Mouse (Mus musculus) mature B cell (primary cell): ENCODE data around the gene Elmo1.

Experiments used
- in situ Hi-C: fragments of 300-500 bp; cut with MboI; formaldehyde crosslinking; loops from 2 replicates; pipeline ENCODE4 v1.14.3; 2019

Elmo1 gene

GRCm38 (mm10) chr13:20157059-20157458 lies 66.7 kb downstream of the Elmo1 start:
- in situ Hi-C loops = no loop called here

DNA sequence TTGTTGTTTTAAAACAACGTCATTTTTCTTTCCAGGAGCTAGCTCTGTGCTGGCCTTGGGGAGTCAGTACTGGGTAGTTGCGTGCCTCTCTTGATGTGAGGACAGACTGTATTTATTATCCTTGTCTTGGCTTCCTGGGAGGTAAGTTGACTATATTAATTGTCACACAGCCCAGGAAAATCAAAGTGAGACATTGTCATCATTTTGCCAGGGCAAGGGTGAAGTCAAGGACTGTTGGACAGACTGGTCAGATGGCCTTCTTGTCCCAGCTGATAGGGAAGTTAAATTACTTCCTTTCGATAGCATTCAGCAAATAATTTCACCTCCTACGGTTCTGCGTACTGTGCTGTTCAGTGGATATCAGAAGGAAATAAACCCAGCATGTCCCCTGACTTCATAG lies 67.1 kb downstream of the Elmo1 start:
- in situ Hi-C loops = no loop called here

GRCm38 (mm10) chr13:20163339-20163954 lies 73.1 kb downstream of the Elmo1 start:
- in situ Hi-C loops = no loop called here

DNA sequence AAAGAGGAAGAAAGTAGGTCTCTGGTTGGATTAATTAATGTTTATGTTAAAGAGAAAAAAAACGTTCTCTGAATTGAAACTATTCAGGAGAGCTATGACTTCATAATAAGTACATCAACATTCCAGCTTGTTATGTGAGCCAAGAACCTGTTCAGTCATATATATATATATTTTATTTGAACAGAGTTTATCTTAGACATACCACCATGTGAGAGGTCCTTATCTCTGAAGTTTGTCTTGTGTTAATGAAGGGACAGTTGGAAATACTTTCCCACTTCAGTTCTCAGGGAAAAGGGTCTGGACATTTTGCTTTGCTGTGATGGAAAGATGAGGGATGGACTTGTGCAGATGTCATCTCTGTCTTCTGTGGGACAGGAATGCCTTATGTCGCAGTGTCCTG lies 74.4 kb downstream of the Elmo1 start:
- in situ Hi-C loops = no loop called here

DNA sequence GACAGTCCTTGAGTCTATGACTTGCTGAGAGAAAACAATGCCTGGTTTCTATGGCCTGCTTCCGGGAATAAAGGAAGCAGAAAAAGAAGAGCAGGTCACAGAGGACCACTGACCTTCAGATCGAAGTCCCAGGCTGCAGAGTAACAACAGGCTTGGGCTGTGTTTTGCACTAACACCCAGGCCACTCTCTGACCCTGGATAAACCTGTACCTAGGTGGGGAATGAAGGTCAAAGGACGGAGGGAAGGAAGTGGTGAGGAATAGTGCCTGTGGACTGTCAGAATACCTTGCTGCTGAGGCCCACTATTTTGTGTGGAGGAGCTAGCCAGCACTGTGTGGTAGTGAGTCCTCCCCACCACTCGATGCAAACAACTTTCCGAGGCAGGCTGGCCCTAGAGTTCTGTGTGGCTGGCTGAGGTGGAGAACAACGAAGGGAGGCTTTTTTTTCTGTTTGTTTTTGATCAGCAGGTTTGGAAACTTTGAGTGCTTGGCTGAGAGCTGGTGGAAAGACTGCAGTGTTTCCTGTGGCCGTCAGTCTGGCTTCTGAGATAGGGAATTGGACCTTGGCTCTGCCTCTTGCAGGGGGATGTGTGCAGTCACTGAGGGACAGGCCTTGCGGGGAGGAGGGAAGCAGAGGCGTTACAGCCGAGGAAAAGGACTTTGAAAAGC lies 83.7 kb downstream of the Elmo1 start:
- in situ Hi-C loops = no loop called here

GRCm38 (mm10) chr13:20174655-20175280 lies 84.4 kb downstream of the Elmo1 start:
- in situ Hi-C loops = no loop called here

DNA sequence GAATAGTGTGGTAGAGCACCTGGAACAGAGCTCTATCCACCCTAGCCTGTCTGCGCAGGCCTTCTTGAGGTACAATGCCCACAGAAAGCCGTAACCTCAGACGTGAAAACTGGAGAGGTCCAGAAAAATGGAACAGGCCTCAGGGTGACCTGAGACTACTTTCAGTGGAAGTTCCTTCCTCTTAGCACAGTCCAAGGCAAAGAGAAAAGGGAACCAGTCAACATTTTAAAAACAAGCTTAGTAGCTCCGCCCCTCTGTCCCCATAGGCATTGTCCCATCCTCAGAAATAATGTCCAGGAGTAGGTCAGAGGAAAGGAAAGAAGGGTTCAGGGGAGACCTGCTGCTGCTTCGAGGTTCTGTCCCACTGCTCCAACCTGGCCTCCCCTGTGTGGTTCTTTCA lies 90.3 kb downstream of the Elmo1 start:
- in situ Hi-C loops = no loop called here

DNA sequence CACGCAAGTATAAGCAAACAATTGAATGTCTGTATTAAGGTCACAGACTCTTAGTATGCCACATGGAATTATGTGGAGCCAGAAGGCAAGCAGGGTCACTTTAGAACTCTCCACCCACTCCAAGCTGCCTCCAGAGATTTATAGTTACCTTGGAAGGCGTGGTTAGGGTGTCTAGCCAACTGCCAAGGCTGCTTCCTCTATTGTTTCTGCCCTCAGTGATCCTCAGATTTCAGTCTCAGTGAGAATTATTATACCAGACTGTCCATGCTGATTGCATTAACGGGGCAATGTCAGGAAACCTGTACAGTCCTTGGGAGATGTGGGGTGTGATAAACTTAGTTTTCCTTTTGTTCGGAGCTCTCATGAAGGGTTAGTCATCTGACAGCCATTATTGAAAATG lies 90.9 kb downstream of the Elmo1 start:
- in situ Hi-C loops = no loop called here

DNA sequence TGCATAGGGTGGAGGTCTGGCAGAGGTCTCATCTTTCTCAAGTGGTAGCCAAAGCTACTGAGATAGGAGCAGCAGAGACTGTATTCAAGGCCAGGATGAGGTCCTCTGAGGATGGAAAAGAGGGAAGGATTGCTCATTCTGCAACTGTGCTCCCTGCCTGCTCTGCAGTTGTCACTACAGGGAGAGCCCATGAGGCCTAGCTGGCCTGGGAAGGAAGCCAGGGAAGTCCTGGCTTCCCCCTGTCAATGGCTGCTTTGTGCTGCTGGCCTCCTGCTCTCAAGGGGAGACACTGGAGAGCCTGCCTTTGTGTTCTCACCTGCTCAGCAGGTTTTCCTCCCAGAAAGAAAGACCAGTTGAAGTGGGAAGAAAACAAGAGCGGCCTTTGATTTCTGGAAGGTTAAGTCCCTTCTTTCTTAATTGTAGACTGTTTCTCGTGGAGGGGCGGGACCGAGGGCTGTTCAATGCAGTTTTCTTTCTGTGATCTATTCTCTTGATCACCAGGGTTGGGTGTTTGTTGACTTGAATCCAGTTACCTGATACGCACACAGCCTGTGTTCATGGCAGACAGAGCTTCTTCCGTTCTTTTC lies 91.9 kb downstream of the Elmo1 start:
- in situ Hi-C loops = no loop called here

DNA sequence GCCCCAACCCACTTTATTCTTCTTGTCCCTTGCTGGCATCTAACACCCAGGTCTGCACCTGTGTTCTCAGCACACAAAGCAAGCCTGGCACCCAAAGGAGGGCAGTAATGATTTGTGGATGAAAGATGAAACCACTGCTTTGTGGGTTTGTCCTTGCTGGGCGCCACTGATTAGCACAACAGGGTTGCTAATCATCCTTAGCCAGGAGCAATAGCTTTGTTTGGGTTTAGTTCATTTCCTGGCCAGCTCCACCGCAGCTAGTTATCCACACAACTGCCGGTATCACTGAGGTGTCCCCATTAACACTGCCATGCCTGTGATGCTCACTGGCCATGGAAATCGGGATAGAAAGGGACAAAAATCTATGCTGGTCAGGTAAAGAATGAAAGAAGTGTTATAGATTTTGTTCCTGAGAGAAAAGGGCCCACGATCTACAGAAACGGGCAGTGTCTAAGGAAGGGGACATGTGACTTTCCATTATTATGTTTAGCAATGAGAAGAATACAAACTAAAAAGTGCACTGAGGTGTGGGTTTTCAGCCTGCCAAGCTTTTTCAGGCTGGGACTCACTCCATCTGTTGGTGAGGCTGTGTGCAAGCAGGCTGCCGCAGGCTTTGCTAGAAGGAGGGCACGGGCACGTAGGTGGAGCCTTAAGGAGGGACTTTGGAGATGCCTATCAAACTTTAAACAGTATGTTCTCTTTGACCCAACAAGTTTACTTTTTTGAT lies 93.3 kb downstream of the Elmo1 start:
- in situ Hi-C loops = no loop called here

DNA sequence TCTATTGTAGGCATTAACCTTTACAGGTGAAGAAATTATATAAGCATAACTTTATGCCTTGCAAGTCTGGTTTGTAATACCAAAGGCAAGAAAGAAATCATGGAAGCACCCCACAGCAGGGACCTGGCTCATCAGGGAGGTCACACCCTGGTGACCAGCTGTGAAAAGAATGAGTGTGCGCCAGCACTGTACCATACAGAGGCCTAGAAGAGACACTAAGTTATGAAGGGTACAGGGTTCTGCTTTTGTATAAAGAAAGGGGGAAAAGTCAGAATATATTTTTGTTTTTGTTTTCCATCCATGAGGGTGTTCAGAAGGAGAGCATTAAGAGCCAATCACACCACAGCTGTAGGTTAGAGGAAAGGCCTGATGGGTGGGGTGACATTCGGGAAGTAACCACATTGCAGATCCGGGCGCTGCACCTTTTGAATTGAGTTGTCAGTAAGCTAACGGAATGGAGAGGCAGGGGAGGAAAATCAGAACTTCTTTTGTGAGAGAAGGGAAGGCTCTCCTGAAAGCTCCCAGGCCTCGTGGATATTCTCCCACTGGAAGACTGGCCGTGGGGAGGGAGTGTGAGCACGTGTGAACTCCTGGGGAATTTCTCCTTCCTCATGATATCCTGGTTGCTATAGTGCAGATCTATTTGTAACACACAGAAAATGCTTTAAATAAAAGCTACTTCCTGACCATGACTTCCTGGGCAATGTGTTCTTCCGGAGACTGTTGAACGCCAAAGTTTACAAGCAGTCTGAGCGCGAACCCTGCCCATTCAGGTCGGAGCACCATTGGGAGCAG lies 94.0 kb downstream of the Elmo1 start:
- in situ Hi-C loops = no loop called here

GRCm38 (mm10) chr13:20185034-20185846 lies 94.8 kb downstream of the Elmo1 start:
- in situ Hi-C loops = no loop called here

DNA sequence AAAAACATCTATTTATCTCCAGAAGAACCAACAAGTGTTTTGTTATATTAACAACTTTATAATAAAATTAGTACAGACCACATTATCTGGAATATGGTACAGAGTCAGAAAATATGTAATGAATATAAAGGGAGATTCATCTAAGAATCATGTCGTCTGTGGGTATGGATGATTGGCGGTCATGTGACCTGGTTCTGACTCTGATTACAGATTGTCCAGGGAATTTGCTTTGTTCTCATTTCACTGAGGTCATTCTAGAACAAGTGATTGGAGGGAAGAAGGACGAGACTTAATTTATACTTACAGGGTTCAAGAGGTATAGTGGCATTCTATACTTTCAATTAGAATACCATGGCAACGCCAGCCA lies 95.4 kb downstream of the Elmo1 start:
- in situ Hi-C loops = no loop called here

DNA sequence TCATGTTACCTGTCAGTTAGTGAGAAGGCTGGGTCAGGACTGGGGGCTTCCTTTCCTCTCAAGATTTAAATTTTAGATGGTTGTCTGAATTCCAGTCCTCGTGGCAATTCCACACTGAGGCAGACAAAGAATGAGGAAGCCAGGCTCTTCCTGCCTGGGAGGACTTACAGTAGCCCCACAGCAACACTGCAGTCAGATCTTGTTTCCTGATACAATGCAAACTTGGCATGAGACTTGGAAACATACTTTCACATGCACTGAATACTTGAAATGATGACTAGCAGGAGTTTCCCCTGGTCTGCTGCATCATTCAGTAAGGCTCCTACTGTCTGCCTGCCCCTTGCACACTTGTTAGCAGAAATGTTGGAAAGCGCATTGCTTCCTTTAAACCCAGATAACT lies 97.3 kb downstream of the Elmo1 start:
- in situ Hi-C loops = no loop called here

DNA sequence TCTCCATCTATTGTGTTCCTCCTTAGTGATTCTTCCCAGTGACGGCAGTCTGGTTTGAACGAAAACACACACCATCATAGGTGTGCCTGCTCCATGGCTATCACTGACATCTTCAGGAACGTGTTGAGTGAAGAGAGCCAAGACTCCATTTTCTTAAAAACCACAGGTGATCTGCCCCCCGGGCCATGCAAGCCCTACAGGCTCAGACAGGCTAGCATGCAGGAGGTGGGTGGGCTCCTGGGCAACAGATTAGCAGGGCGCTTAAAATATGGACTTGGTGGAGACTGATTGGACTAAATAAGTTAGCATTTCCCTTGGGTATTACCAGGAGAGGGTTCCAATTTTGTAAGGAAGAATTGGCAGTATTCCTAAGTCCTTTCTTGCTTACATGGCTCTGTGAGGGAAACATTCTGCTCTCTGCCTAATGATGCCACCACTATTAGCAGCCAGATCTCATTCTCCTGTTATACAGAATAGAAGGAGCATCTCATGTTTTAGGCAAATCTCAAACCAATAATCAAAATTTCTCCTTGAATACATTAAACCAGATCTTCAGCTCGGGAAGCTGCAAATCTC lies 101.7 kb downstream of the Elmo1 start:
- in situ Hi-C loops = no loop called here

GRCm38 (mm10) chr13:20200582-20200981 lies 110.2 kb downstream of the Elmo1 start:
- in situ Hi-C loops = no loop called here

DNA sequence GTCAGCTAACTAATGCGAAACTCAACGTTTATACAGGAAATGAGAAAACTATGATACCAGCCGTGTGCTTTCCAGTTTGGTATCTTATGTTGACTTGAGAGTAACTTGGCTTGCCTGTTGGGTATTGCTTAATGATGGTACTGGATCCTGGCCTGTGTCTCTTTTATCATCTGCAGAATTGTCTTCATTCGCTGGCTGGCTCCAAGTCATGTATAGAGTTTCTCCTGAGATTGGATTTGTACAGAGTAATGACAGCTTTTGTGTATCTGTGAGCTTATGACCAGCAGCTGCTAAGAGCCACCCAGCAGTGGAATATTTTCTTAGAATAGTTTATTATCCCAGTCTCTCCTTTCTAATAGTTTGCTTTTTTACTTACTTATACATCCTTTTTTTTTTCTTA lies 112.2 kb downstream of the Elmo1 start:
- in situ Hi-C loops = no loop called here

GRCm38 (mm10) chr13:20204165-20204564 lies 113.8 kb downstream of the Elmo1 start:
- in situ Hi-C loops = no loop called here

DNA sequence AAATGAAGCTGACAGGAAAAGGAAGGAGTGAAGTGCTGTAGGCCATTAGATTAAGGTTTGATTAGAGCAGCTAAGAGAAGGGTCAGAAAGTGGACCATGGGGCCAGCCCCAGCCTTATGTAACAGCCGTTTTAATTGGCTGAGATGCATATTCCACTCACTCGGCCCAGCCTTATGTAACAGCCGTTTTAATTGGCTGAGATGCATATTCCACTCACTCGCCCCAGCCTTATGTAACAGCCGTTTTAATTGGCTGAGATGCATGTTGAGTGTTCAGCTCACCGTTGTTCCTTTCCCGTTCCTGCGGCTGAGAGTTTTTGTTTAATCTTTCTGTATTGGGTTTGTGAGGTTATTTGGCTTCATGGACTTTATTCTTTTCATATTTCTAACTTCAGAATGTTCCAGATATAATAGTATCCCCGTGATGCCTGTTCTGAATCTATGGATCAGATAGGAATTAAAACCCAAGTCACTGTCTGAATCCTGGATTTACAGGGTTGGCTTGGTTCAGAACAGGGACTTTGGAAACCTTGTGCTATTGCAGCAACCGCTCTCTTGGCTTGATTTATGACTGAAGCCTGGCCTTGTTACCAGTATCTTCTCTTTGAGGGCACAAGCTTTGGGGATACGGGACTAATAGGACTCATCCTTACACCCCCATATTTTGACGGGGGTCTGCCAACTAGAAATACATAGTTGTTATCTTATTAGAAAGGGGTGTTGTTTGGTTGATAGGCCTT lies 114.8 kb downstream of the Elmo1 start:
- in situ Hi-C loops = no loop called here

GRCm38 (mm10) chr13:20205746-20206145 lies 115.3 kb downstream of the Elmo1 start:
- in situ Hi-C loops = no loop called here
